Comparison of ENCODE assay signal across 9 mouse cellular contexts in genomic region chr10:96480453-96481324, GRCm38 (mm10).
A peak's percentile ranks its signal among the peaks of the same experiment; 100 is the strongest.
DNase-seq lines count a peak whose midpoint lies in the region; ATAC-seq lines count a peak whose summit lies in the region.
"Had no signal": no experiment of that assay in that cellular context is flagged by ENCODE, and none has a peak within 500 bp of the region (broad histone marks: within the 10 kb centered on the region; RNA-seq: fewer than 3 reads in every experiment).

No protein-coding gene starts in this region.

- H3K9me3 ChIP-seq in hindbrain, embryonic 11.5 days (ENCODE audit: control insufficient read depth, low read length) = no peaks in the 10 kb centered on the region
- H3K9me3 ChIP-seq in limb, embryonic 11.5 days (ENCODE audit: control insufficient read depth, low read length) = no peaks in the 10 kb centered on the region
- H3K9me3 ChIP-seq in stomach, embryonic 16.5 days (replicated peaks; ENCODE audit: control insufficient read depth, low read length) = no peaks in the 10 kb centered on the region
- H3K9me3 ChIP-seq: liver, embryonic 13.5 days had no signal

- H3K9ac ChIP-seq in hindbrain, embryonic 11.5 days (ENCODE audit: low read depth, low read length) = no peak overlapping the region
- H3K9ac ChIP-seq in limb, embryonic 11.5 days (ENCODE audit: low read length) = no peak overlapping the region
- H3K9ac ChIP-seq in stomach, embryonic 16.5 days (ENCODE audit: low read length) = no peak overlapping the region
- H3K9ac ChIP-seq: liver, embryonic 13.5 days had no signal

- H3K27me3 ChIP-seq in hindbrain, embryonic 11.5 days (ENCODE audit: control insufficient read depth, insufficient read depth, low read length) = no peaks in the 10 kb centered on the region
- no peaks in the 10 kb centered on the region for H3K27me3 ChIP-seq in limb, embryonic 11.5 days (ENCODE audit: control insufficient read depth, insufficient read depth, low read length)
- H3K27me3 ChIP-seq in stomach, embryonic 16.5 days (ENCODE audit: control insufficient read depth, insufficient read depth, low read length) = no peaks in the 10 kb centered on the region
- H3K27me3 ChIP-seq: liver, embryonic 13.5 days had no signal

- no peaks in the 10 kb centered on the region for H3K4me1 ChIP-seq in hindbrain, embryonic 11.5 days (replicated peaks; ENCODE audit: control insufficient read depth, insufficient read depth, low read length)
- peaks cover 5% of the 10 kb centered on the region for H3K4me1 ChIP-seq in limb, embryonic 11.5 days (ENCODE audit: control insufficient read depth, insufficient read depth, low read length)
- 0 out of 2 replicates have a peak, but pooled peaks cover 5% of the 10 kb centered on the region for H3K4me1 ChIP-seq in stomach, embryonic 16.5 days (ENCODE audit: control insufficient read depth, insufficient read depth, low read length)
- H3K4me1 ChIP-seq: liver, embryonic 13.5 days had no signal

- H3K4me2 ChIP-seq in hindbrain, embryonic 11.5 days (replicated peaks; ENCODE audit: low read depth, low read length) = no peak overlapping the region
- H3K4me2 ChIP-seq in limb, embryonic 11.5 days (ENCODE audit: low read depth, severe bottlenecking) = no peak overlapping the region
- no peak overlapping the region for H3K4me2 ChIP-seq in stomach, embryonic 16.5 days (ENCODE audit: low read depth, low read length)
- H3K4me2 ChIP-seq: liver, embryonic 13.5 days had no signal

- DNase-seq in adrenal gland, postnatal 14 days = peak; percentile 24
- no peak for DNase-seq in adrenal gland, adult 8-10 months
- peak; percentile 57 for DNase-seq in embryo, embryonic 10.5 days (ENCODE audit: low spot score)
- DNase-seq in hindbrain, embryonic 11.5 days (ENCODE audit: low spot score) = peak; percentile 37
- peak; percentile 48 for DNase-seq in limb, embryonic 11.5 days (ENCODE audit: low spot score)
- DNase-seq in adrenal gland, postnatal 25 days = no peak
- DNase-seq: liver, embryonic 13.5 days had no signal

- no peaks in the 10 kb centered on the region for H3K36me3 ChIP-seq in hindbrain, embryonic 11.5 days (ENCODE audit: control insufficient read depth, insufficient read depth, low read length)
- H3K36me3 ChIP-seq in limb, embryonic 11.5 days (ENCODE audit: control insufficient read depth, insufficient read depth, low read length) = no peaks in the 10 kb centered on the region
- no peaks in the 10 kb centered on the region for H3K36me3 ChIP-seq in stomach, embryonic 16.5 days (ENCODE audit: control insufficient read depth, insufficient read depth, low read length)
- H3K36me3 ChIP-seq: liver, embryonic 13.5 days had no signal

- ATAC-seq in hindbrain, embryonic 11.5 days (ENCODE audit: low FRiP score) = peak; percentile 40; the same call in 1 of the 2 replicates
- ATAC-seq in limb, embryonic 11.5 days (ENCODE audit: insufficient number of reproducible peaks, low FRiP score, low TSS enrichment, low read depth) = peak; percentile 68; the same call in 1 of the 2 replicates
- ATAC-seq in stomach, embryonic 16.5 days (ENCODE audit: insufficient read depth, low FRiP score) = 0 out of 2 replicates have a peak, but pooled peaks have one; percentile 37
- ATAC-seq in megakaryocyte-erythroid progenitor cell, adult 5-6 weeks (replicated peaks; ENCODE audit: low FRiP score, low TSS enrichment, poor library complexity, severe bottlenecking) = no peak

- WGBS in hindbrain, embryonic 11.5 days = 43% methylated on average over 14 of the region's 14 CpGs
- 43% methylated on average over 14 of the region's 14 CpGs for WGBS in limb, embryonic 11.5 days
- WGBS in stomach, embryonic 16.5 days = 55% methylated on average over 14 of the region's 14 CpGs

- H3K4me3 ChIP-seq in hindbrain, embryonic 11.5 days (ENCODE audit: low read depth, low read length) = no peak overlapping the region
- H3K4me3 ChIP-seq in limb, embryonic 11.5 days (ENCODE audit: low read depth, low read length) = no peak overlapping the region
- H3K4me3 ChIP-seq in stomach, embryonic 16.5 days (replicated peaks; ENCODE audit: low read length) = no peak overlapping the region
- H3K4me3 ChIP-seq: liver, embryonic 13.5 days had no signal

- no peak overlapping the region for H3K27ac ChIP-seq in hindbrain, embryonic 11.5 days (ENCODE audit: low read depth, low read length)
- no peak overlapping the region; the same call in 1 of the 2 replicates for H3K27ac ChIP-seq in limb, embryonic 11.5 days (replicated peaks; ENCODE audit: low read depth, low read length)
- no peak overlapping the region for H3K27ac ChIP-seq in stomach, embryonic 16.5 days (ENCODE audit: low read length)
- H3K27ac ChIP-seq: liver, embryonic 13.5 days had no signal

Comparison
In these comparisons a context has a peak if more than half of its experiments do, and no peak if none do; other contexts are left out.
1. DNase-seq: peak in adrenal gland, postnatal 14 days (single experiment), embryo, embryonic 10.5 days (single experiment), hindbrain, embryonic 11.5 days (single experiment) and limb, embryonic 11.5 days (single experiment); none in adrenal gland, adult 8-10 months (single experiment) and adrenal gland, postnatal 25 days (single experiment).